Mouse (Mus musculus) forebrain, embryonic 11.5 days (tissue): ENCODE measurements around the gene Rab3a. TPM values are rescaled to one million over a fixed set of nuclear protein-coding genes. Genes with fewer than 3 reads are reported as not detected.
A peak's percentile ranks its signal among the peaks of the same experiment; 100 is the strongest.

Experiments used
- ATAC-seq: fragments of 200-750 bp; cut with Nextera tagmentation; replicated peaks from 2 replicates; pipeline ENCODE4 v1.8.0; 2017; ENCODE audit warnings: moderate TSS enrichment; ENCODE audit not compliant: low FRiP score
- DNase-seq: peaks from one replicate; pipeline ENCODE4 v3.0.0-alpha.2; 2017; ENCODE audit warnings: low spot score
- H3K27ac ChIP-seq: fragments of 300-500 bp; sonication (generic); 2 replicates; pipeline ENCODE4 v1.5.1; 2014; ENCODE audit warnings: low read depth, low read length
- H3K27me3 ChIP-seq: fragments of 300-500 bp; sonication (generic); 2 replicates; pipeline ENCODE4 v1.6.1; 2014; ENCODE audit warnings: mild to moderate bottlenecking, low read length, mixed read lengths; ENCODE audit not compliant: control insufficient read depth, insufficient read depth
- H3K36me3 ChIP-seq: fragments of 300-500 bp; sonication (generic); 2 replicates; pipeline ENCODE4 v1.6.1; 2014; ENCODE audit warnings: mild to moderate bottlenecking, low read length, moderate library complexity, mixed read lengths; ENCODE audit not compliant: control insufficient read depth, insufficient read depth
- H3K4me1 ChIP-seq: fragments of 300-500 bp; sonication (generic); replicated peaks from 2 replicates; pipeline ENCODE4 v1.6.1; 2014; ENCODE audit warnings: low read length, mixed read lengths; ENCODE audit not compliant: control insufficient read depth, insufficient read depth
- H3K4me2 ChIP-seq: fragments of 300-500 bp; sonication (generic); 2 replicates; pipeline ENCODE4 v1.6.1; 2014; ENCODE audit warnings: low read depth, mild to moderate bottlenecking, low read length, moderate library complexity, mixed read lengths; ENCODE audit not compliant: severe bottlenecking
- H3K4me3 ChIP-seq: fragments of 300-500 bp; sonication (generic); 2 replicates; pipeline ENCODE4 v1.5.1; 2014; ENCODE audit warnings: low read depth, low read length
- H3K9ac ChIP-seq: fragments of 300-500 bp; sonication (generic); 2 replicates; pipeline ENCODE4 v1.6.1; 2014; ENCODE audit warnings: low read length
- H3K9me3 ChIP-seq: fragments of 300-500 bp; sonication (generic); 2 replicates; pipeline ENCODE4 v1.6.1; 2016; ENCODE audit warnings: low read length, mixed read lengths; ENCODE audit not compliant: control insufficient read depth
- WGBS: fragments of 180-500 bp; shearing (Covaris S2); extraction: QIAGEN DNeasy Blood & Tissue Kit; methylation state at CpG from one replicate; pipeline ENCODE4 v1.1.7; 2014; 5-methylcytosine and 5-hydroxymethylcytosine counted together
- polyA plus RNA-seq: library from polyadenylated mRNA; unstranded; fragments of >200 nt; fragmentation: Nextera tagmentation; extraction: Ambion mirVana; gene quantifications from 2 replicates; pipeline ENCODE4 v1.2.1, GENCODE M21; 2014

The Rab3a gene
- polyA plus RNA-seq, 1 experiment from 2014 or later = 42.7 TPM

- WGBS = 44% methylated on average over 11 of the region's 11 CpGs
- H3K9me3 ChIP-seq = no peaks in the 10 kb centered on the region
- H3K36me3 ChIP-seq = no peaks in the 10 kb centered on the region
- peak; percentile 83 for DNase-seq
- H3K4me3 ChIP-seq = no peak overlapping the region
- no peak overlapping the region for H3K9ac ChIP-seq
- no peak for ATAC-seq
- H3K4me1 ChIP-seq = no peaks in the 10 kb centered on the region
- 0 out of 2 replicates have a peak, but pooled peaks cover under 1% of the 10 kb centered on the region for H3K27me3 ChIP-seq
- H3K4me2 ChIP-seq = no peak overlapping the region
- no peak overlapping the region for H3K27ac ChIP-seq
Observed at GRCm38 (mm10) chr8:70752000-70752764, 2.3 kb upstream of the Rab3a start.

- no peaks in the 10 kb centered on the region for H3K4me1 ChIP-seq
- WGBS = 34% methylated on average over 21 of the region's 21 CpGs
- H3K9me3 ChIP-seq = no peaks in the 10 kb centered on the region
- DNase-seq = peak; percentile 64
- H3K4me3 ChIP-seq = no peak overlapping the region
- no peak overlapping the region; the same call in 1 of the 2 replicates for H3K9ac ChIP-seq
- no peak overlapping the region for H3K4me2 ChIP-seq
- H3K27me3 ChIP-seq = no peaks in the 10 kb centered on the region
- no peak overlapping the region for H3K27ac ChIP-seq
- H3K36me3 ChIP-seq = no peaks in the 10 kb centered on the region
- no peak for ATAC-seq
Observed at GRCm38 (mm10) chr8:70753151-70753550, 1.3 kb upstream of the Rab3a start.

- no peaks in the 10 kb centered on the region for H3K9me3 ChIP-seq
- peaks cover 1% of the 10 kb centered on the region; the same call in 1 of the 2 replicates for H3K4me1 ChIP-seq
- DNase-seq (peak; percentile 82), ATAC-seq (peak; percentile 65)
- WGBS = 20% methylated on average over 50 of the region's 50 CpGs
- no peaks in the 10 kb centered on the region for H3K27me3 ChIP-seq
- H3K9ac ChIP-seq = peak overlapping the region; percentile 67
- peak overlapping the region; percentile 59 for H3K4me3 ChIP-seq
- H3K36me3 ChIP-seq = no peaks in the 10 kb centered on the region
- peak overlapping the region; percentile 78 for H3K4me2 ChIP-seq
- H3K27ac ChIP-seq = no peak overlapping the region; the same call in 1 of the 2 replicates
Observed at GRCm38 (mm10) chr8:70754871-70755660, 587 bp downstream of the Rab3a start.

- Histone ChIP-seq H3K9me3 (no peaks in the 10 kb centered on the region), H3K9ac (no peak overlapping the region), H3K4me1 (peaks cover 5% of the 10 kb centered on the region; the same call in 1 of the 2 replicates), H3K27me3 (no peaks in the 10 kb centered on the region), H3K27ac (no peak overlapping the region), H3K36me3 (no peaks in the 10 kb centered on the region), H3K4me3 (no peak overlapping the region), H3K4me2 (no peak overlapping the region; the same call in 1 of the 2 replicates)
- no peak for ATAC-seq
- 86% methylated on average over 24 of the region's 24 CpGs for WGBS
- DNase-seq = peak; percentile 49
Observed at GRCm38 (mm10) chr8:70755661-70756475, 1.4 kb downstream of the Rab3a start.

- Histone ChIP-seq H3K4me1 (peaks cover 6% of the 10 kb centered on the region; the same call in 1 of the 2 replicates), H3K9me3 (no peaks in the 10 kb centered on the region), H3K27ac (no peak overlapping the region), H3K27me3 (no peaks in the 10 kb centered on the region), H3K36me3 (no peaks in the 10 kb centered on the region), H3K9ac (no peak overlapping the region), H3K4me3 (no peak overlapping the region), H3K4me2 (no peak overlapping the region)
- DNase-seq (peak; percentile 49), ATAC-seq (no peak)
- 91% methylated on average over 6 of the region's 6 CpGs for WGBS
Observed at GRCm38 (mm10) chr8:70756476-70757040, 2.1 kb downstream of the Rab3a start.

- Histone ChIP-seq H3K27ac (no peak overlapping the region), H3K9me3 (no peaks in the 10 kb centered on the region), H3K27me3 (no peaks in the 10 kb centered on the region), H3K4me3 (no peak overlapping the region), H3K4me2 (no peak overlapping the region), H3K36me3 (no peaks in the 10 kb centered on the region), H3K4me1 (peaks cover 6% of the 10 kb centered on the region; the same call in 1 of the 2 replicates), H3K9ac (no peak overlapping the region)
- peak; percentile 55 for DNase-seq
- WGBS = 71% methylated on average over 22 of the region's 22 CpGs
- ATAC-seq = no peak
Observed at GRCm38 (mm10) chr8:70757523-70758307, 3.2 kb downstream of the Rab3a start.

GRCm38 (mm10) chr8:70758308-70758615, 3.8 kb downstream of the Rab3a start:
- no peak overlapping the region for H3K27ac ChIP-seq
- no peaks in the 10 kb centered on the region for H3K36me3 ChIP-seq
- 89% methylated on average over 7 of the region's 7 CpGs for WGBS
- peaks cover 6% of the 10 kb centered on the region; the same call in 1 of the 2 replicates for H3K4me1 ChIP-seq
- H3K4me3 ChIP-seq = no peak overlapping the region
- H3K9me3 ChIP-seq = no peaks in the 10 kb centered on the region
- no peak overlapping the region for H3K9ac ChIP-seq
- no peaks in the 10 kb centered on the region for H3K27me3 ChIP-seq
- ATAC-seq (no peak), DNase-seq (no peak)
- no peak overlapping the region for H3K4me2 ChIP-seq
